Mouse (Mus musculus): ENCODE measurements around the gene Isl2. TPM values are rescaled to one million over a fixed set of nuclear protein-coding genes. Genes with fewer than 3 reads are reported as not detected.

Isl2 gene
- polyA plus RNA-seq, 1 experiment from 2014 or later, result 2.5 TPM

DNA sequence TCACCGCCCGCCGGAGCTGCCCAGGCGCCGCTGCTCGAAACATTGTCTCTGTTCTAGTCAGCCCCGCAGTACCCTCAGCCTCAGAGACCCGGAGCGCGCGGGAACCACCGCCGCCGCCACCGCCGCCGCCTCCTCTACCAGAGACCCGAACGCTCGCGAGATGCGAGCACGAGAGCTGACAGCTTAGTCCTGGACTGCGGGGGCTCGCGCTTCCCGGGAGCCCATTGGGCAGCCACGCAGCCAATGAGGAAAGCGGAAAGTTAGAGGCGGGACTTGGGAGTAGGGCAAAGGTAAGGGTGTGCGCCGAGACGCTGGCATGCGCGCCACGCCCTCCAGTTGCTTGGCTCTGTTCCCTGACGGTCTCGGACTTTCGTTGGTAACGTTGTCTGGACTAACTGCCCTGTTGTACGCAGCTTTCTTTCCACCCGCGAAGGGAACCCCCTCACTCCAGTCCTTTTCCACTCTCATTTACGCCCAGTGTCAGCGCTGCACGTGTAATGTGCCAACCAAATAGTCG, 26.4 kb upstream of the Isl2 start, which contains the start of gene Etfa:
Gene Etfa, minus strand, starts transcription at position 217 of the 517 bp plus-strand sequence.
- peak; percentile 97 for DNase-seq (ENCODE audit: low spot score)
- peak within 1 kb of the TSS; percentile 77 for H3K4me2 ChIP-seq (replicated peaks; ENCODE audit: low read depth)
- 1% methylated on average over 46 of the region's 47 CpGs for WGBS
- peak within 1 kb of the TSS; percentile 97 for H3K27ac ChIP-seq (replicated peaks)
- peak; percentile 99 for ATAC-seq (ENCODE audit: low FRiP score, low TSS enrichment)
- H3K36me3 ChIP-seq (ENCODE audit: control insufficient read depth, insufficient read depth, low read length), result no peaks in the 10 kb centered on the region
- peak within 1 kb of the TSS; percentile 88 for H3K4me3 ChIP-seq (ENCODE audit: low read depth, low read length)
- H3K4me1 ChIP-seq (replicated peaks; ENCODE audit: control insufficient read depth, insufficient read depth), result peaks cover 3% of the 10 kb centered on the region
- no peaks in the 10 kb centered on the region for H3K27me3 ChIP-seq (ENCODE audit: control insufficient read depth, insufficient read depth, low read length)
- peak within 1 kb of the TSS; percentile 96 for H3K9ac ChIP-seq (ENCODE audit: low read length)
- TF ChIP-seq CTCF (IDR thresholded peaks at IDR 0.05; ENCODE audit: low read depth) (no peak), EP300 (optimal IDR thresholded peaks at IDR 0.05) (peak; percentile 93)
- no peaks in the 10 kb centered on the region for H3K9me3 ChIP-seq (ENCODE audit: control insufficient read depth, low read length)

DNA sequence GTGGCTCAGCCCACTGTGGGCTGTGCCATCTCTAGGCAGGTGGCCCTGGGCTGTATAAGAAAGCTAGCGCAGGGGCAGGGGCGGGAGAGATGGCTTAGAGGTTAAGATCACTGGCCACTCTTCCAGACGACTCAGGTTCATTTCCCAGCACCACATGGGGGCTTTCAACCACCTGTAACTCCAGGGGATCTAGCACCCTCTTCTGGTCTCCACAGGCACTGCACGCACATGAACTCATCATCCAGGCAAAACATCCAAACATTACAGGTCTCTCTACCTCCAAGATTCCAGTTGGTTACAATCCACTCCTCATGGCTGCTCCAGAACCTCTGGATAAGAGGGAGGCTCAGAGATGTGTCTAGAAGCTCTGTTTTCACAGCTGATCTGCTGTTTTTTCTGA, 12.8 kb upstream of the Isl2 start:
- Histone ChIP-seq H3K4me3 (ENCODE audit: low read depth, low read length) (no peak overlapping the region), H3K27ac (replicated peaks) (no peak overlapping the region), H3K36me3 (ENCODE audit: control insufficient read depth, insufficient read depth, low read length) (no peaks in the 10 kb centered on the region), H3K4me2 (replicated peaks; ENCODE audit: low read depth) (no peak overlapping the region), H3K9ac (ENCODE audit: low read length) (no peak overlapping the region), H3K9me3 (ENCODE audit: control insufficient read depth, low read length) (no peaks in the 10 kb centered on the region), H3K4me1 (replicated peaks; ENCODE audit: control insufficient read depth, insufficient read depth) (no peaks in the 10 kb centered on the region), H3K27me3 (ENCODE audit: control insufficient read depth, insufficient read depth, low read length) (no peaks in the 10 kb centered on the region)
- DNase-seq (ENCODE audit: low spot score) (no peak), ATAC-seq (ENCODE audit: low FRiP score, low TSS enrichment) (no peak)
- WGBS, result 68% methylated on average over 4 of the region's 4 CpGs
- no peak for TF ChIP-seq EP300 (optimal IDR thresholded peaks at IDR 0.05)
- TF ChIP-seq CTCF (IDR thresholded peaks at IDR 0.05; ENCODE audit: low read depth), result peak; percentile 64

DNA sequence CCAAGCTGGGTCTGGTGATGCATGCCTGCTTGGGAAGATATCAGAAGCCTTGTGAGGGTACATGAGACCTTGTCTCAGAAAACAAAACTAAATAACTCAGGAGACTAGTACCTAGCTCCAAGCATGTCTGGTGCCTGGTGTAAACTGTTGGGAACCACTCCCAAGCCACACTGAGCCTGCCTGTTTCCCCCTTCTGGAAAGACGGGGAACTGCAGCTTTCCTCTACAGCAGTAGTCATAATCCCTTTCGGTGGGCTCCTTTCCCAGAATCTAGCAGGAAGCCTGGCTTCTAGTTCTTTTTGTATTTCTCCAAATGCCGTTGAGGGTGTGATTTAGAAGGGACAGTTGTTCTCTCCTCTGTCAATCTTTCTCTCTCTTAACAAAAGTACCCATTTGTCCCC, 2.6 kb upstream of the Isl2 start:
- peak; percentile 55; the same call in 1 of the 2 replicates for ATAC-seq (ENCODE audit: low FRiP score, low TSS enrichment)
- DNase-seq (ENCODE audit: low spot score), result peak; percentile 72
- peaks cover 3% of the 10 kb centered on the region; the same call in 1 of the 2 replicates for H3K27me3 ChIP-seq (ENCODE audit: control insufficient read depth, insufficient read depth, low read length)
- H3K4me3 ChIP-seq (ENCODE audit: low read depth, low read length), result no peak overlapping the region
- TF ChIP-seq EP300 (optimal IDR thresholded peaks at IDR 0.05) (no peak), CTCF (IDR thresholded peaks at IDR 0.05; ENCODE audit: low read depth) (peak; percentile 88)
- no peak overlapping the region for H3K9ac ChIP-seq (ENCODE audit: low read length)
- no peaks in the 10 kb centered on the region for H3K4me1 ChIP-seq (replicated peaks; ENCODE audit: control insufficient read depth, insufficient read depth)
- 14% methylated on average over 3 of the region's 3 CpGs for WGBS
- no peaks in the 10 kb centered on the region for H3K36me3 ChIP-seq (ENCODE audit: control insufficient read depth, insufficient read depth, low read length)
- no peak overlapping the region for H3K4me2 ChIP-seq (replicated peaks; ENCODE audit: low read depth)
- no peaks in the 10 kb centered on the region for H3K9me3 ChIP-seq (ENCODE audit: control insufficient read depth, low read length)
- no peak overlapping the region for H3K27ac ChIP-seq (replicated peaks)

DNA sequence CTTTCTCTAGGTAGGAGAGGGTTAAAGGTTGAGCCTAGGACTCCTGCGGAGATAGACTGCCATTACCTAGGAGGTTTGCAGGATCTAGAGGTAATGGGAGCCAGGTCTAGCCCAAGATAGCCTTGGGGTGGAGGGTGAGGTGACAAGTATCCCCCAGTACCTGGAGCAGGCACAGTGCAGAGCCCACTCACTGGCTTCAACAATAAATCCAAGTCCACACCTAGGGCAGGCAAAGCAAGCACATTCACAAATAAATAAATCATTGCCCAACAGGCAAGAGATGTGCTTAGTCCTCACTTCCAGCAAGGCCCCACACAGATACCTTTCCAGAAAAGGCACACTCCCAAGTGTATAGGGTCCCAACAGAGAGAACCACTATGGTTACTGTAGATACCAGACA, 534 bp downstream of the Isl2 start:
- no peak overlapping the region for H3K4me2 ChIP-seq (replicated peaks; ENCODE audit: low read depth)
- H3K9me3 ChIP-seq (ENCODE audit: control insufficient read depth, low read length), result no peaks in the 10 kb centered on the region
- H3K4me1 ChIP-seq (replicated peaks; ENCODE audit: control insufficient read depth, insufficient read depth), result no peaks in the 10 kb centered on the region
- H3K36me3 ChIP-seq (ENCODE audit: control insufficient read depth, insufficient read depth, low read length), result no peaks in the 10 kb centered on the region
- no peak for DNase-seq (ENCODE audit: low spot score)
- H3K27ac ChIP-seq (replicated peaks), result no peak overlapping the region
- H3K4me3 ChIP-seq (ENCODE audit: low read depth, low read length), result no peak overlapping the region
- ATAC-seq (ENCODE audit: low FRiP score, low TSS enrichment), result no peak
- no peak overlapping the region for H3K9ac ChIP-seq (ENCODE audit: low read length)
- 50% methylated on average over 1 of the region's 1 CpGs for WGBS
- no peak for TF ChIP-seq EP300 (optimal IDR thresholded peaks at IDR 0.05)
- no peak for TF ChIP-seq CTCF (IDR thresholded peaks at IDR 0.05; ENCODE audit: low read depth)
- H3K27me3 ChIP-seq (ENCODE audit: control insufficient read depth, insufficient read depth, low read length), result peaks cover 3% of the 10 kb centered on the region; the same call in 1 of the 2 replicates

DNA sequence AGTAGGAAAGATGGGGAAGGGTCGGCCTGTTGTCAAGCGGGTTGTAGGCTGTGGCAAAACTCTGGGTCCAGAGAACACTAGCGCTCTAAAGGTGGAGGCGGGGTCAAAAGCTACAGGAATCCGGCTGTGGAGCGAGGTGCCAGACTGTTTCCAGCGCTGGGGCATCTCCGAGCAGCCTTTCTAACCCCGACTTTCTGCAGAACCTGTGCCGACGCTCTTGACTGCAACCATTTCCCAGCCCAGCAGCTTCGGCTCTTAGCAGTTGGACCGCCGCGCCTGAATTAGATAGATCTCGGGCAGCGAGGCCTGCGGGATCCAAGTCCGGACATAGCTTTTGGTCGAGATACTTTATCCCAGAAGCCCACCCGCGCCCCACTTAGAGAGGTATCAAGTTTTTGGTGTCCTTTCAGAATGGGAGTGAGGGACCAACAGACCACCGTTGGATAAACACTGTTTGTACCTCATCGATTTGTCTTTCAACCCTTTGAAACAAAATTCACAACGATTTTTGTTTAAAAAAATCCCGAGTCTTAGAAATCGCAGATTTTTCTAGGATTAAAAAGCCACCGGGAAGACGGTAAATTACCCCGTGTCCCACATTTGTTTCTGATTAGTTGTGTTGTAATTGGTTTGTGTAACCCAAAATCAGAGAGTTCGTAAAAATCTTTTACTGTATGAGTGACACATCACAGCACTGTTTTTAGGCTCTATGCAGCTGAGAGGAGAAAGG, 1.4 kb downstream of the Isl2 start:
- peaks cover 3% of the 10 kb centered on the region; the same call in 1 of the 2 replicates for H3K27me3 ChIP-seq (ENCODE audit: control insufficient read depth, insufficient read depth, low read length)
- H3K9me3 ChIP-seq (ENCODE audit: control insufficient read depth, low read length), result no peaks in the 10 kb centered on the region
- no peaks in the 10 kb centered on the region for H3K4me1 ChIP-seq (replicated peaks; ENCODE audit: control insufficient read depth, insufficient read depth)
- ATAC-seq (ENCODE audit: low FRiP score, low TSS enrichment) (no peak), DNase-seq (ENCODE audit: low spot score) (no peak)
- H3K9ac ChIP-seq (ENCODE audit: low read length), result peak overlapping the region; percentile 24; the same call in 1 of the 2 replicates
- TF ChIP-seq EP300 (optimal IDR thresholded peaks at IDR 0.05) (no peak), CTCF (IDR thresholded peaks at IDR 0.05; ENCODE audit: low read depth) (no peak)
- peak overlapping the region; percentile 49 for H3K4me3 ChIP-seq (ENCODE audit: low read depth, low read length)
- 5% methylated on average over 31 of the region's 31 CpGs for WGBS
- peak overlapping the region; percentile 74 for H3K4me2 ChIP-seq (replicated peaks; ENCODE audit: low read depth)
- H3K36me3 ChIP-seq (ENCODE audit: control insufficient read depth, insufficient read depth, low read length), result no peaks in the 10 kb centered on the region
- H3K27ac ChIP-seq (replicated peaks), result no peak overlapping the region

DNA sequence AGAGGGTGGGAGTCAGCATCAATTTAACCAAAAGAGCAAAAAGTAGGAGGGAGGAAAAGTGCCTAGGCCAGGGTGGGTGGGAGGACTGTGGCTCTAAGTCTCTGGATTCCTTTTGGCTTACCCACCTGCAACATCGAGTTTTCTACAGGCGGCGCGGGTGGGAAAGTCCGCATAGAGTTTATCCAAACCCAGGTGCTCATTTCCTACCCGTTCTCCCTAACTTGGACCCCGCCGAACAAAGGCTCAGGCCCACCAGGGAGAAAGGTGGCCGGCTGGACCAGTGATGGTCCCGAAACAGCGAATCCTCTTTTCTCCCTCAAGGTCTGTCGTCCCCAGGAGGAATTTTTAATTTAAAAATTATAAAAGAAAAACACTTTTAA, 1.9 kb downstream of the Isl2 start:
- H3K9ac ChIP-seq (ENCODE audit: low read length), result peak overlapping the region; percentile 24; the same call in 1 of the 2 replicates
- no peaks in the 10 kb centered on the region for H3K36me3 ChIP-seq (ENCODE audit: control insufficient read depth, insufficient read depth, low read length)
- 2% methylated on average over 12 of the region's 12 CpGs for WGBS
- DNase-seq (ENCODE audit: low spot score) (no peak), ATAC-seq (ENCODE audit: low FRiP score, low TSS enrichment) (no peak)
- H3K4me2 ChIP-seq (replicated peaks; ENCODE audit: low read depth), result peak overlapping the region; percentile 74
- TF ChIP-seq EP300 (optimal IDR thresholded peaks at IDR 0.05) (no peak), CTCF (IDR thresholded peaks at IDR 0.05; ENCODE audit: low read depth) (no peak)
- H3K27me3 ChIP-seq (ENCODE audit: control insufficient read depth, insufficient read depth, low read length), result peaks cover 3% of the 10 kb centered on the region; the same call in 1 of the 2 replicates
- peak overlapping the region; percentile 5; the same call in 1 of the 2 replicates for H3K27ac ChIP-seq (replicated peaks)
- no peaks in the 10 kb centered on the region for H3K4me1 ChIP-seq (replicated peaks; ENCODE audit: control insufficient read depth, insufficient read depth)
- no peaks in the 10 kb centered on the region for H3K9me3 ChIP-seq (ENCODE audit: control insufficient read depth, low read length)
- H3K4me3 ChIP-seq (ENCODE audit: low read depth, low read length), result peak overlapping the region; percentile 49
